Mouse (Mus musculus) bone marrow, adult 2 months (tissue): Measurements from ENCODE around the gene Prdm16. TPM values are rescaled to one million over a fixed set of nuclear protein-coding genes. Genes with fewer than 3 reads are reported as not detected.

ENCODE experiments used
- H3K27ac ChIP-seq: fragments of 200-500 bp; 2 replicates; pipeline ENCODE4 v1.5.1; 2012; ENCODE audit warnings: low read depth, mild to moderate bottlenecking, control low read depth, inconsistent platforms, low read length; ENCODE audit not compliant: control insufficient read depth, poor library complexity, insufficient read depth
- H3K4me1 ChIP-seq: fragments of 200-500 bp; 2 replicates; pipeline ENCODE4 v1.6.1; 2011; ENCODE audit warnings: low read length; ENCODE audit not compliant: control insufficient read depth, insufficient read depth
- H3K4me3 ChIP-seq: fragments of 200-500 bp; replicated peaks from 2 replicates; pipeline ENCODE3; 2011; ENCODE audit warnings: mild to moderate bottlenecking, low read depth, low read length, control low read depth; ENCODE audit not compliant: control insufficient read depth
- CTCF ChIP-seq: fragments of 200-500 bp; IDR thresholded peaks from 2 replicates; pipeline ENCODE4 v1.5.1; 2011; ENCODE audit warnings: low read length, control low read depth; ENCODE audit not compliant: control insufficient read depth, insufficient read depth
- POLR2A ChIP-seq: fragments of 200-500 bp; IDR thresholded peaks from 2 replicates; pipeline ENCODE4 v1.6.1; 2011; ENCODE audit warnings: low read depth, mild to moderate bottlenecking, control low read depth, low read length, borderline replicate concordance; ENCODE audit not compliant: control insufficient read depth
- WGBS: fragments of 180-500 bp; shearing (Covaris S2); methylation state at CpG from one replicate; pipeline ENCODE4 v1.1.7; 2018; 5-methylcytosine and 5-hydroxymethylcytosine counted together
- polyA plus RNA-seq: library from polyadenylated mRNA; stranded (reverse); fragments of >200 nt; gene quantifications from 2 replicates; pipeline ENCODE4 v1.2.4, GENCODE M21; 2011; ENCODE audit warnings: low replicate concordance; ENCODE audit not compliant: missing spikeins, insufficient read depth, insufficient read length

The Prdm16 gene
- polyA plus RNA-seq, 1 experiment = 0.70 TPM

GRCm38 (mm10) chr4:154626282-154626681 is 10.4 kb downstream of the Prdm16 start:
- no peak overlapping the region for H3K27ac ChIP-seq
- WGBS = 77% methylated on average over 2 of the region's 2 CpGs
- TF ChIP-seq POLR2A (no peak), CTCF (no peak)
- H3K4me3 ChIP-seq = no peak overlapping the region
- H3K4me1 ChIP-seq = no peaks in the 10 kb centered on the region

- Histone ChIP-seq H3K27ac (no peak overlapping the region), H3K4me1 (no peaks in the 10 kb centered on the region), H3K4me3 (no peak overlapping the region)
- 86% methylated on average over 14 of the region's 14 CpGs for WGBS
- TF ChIP-seq POLR2A = no peak
- TF ChIP-seq CTCF = no peak
Observed at GRCm38 (mm10) chr4:154625710-154626109, 11.0 kb downstream of the Prdm16 start.

DNA sequence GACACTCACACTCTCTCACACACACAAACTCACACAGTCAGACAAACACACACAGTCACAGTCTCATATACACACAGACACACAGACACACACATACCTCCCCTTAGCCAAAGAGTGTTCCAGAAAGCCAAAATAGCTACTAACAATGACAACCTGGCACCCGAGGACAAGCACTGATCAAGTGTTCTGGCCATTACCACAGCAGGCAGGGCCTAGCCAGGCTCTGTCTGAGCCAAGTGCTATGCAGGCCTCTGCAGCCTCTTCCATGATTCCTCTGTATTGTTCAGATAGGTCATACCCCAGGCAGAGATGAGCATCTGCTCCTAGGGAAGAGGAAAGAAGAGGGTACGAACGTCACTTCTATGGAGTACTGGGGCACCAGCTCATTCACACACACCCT is 13.4 kb downstream of the Prdm16 start:
- H3K4me1 ChIP-seq = no peaks in the 10 kb centered on the region
- H3K27ac ChIP-seq = no peak overlapping the region
- WGBS = 85% methylated on average over 3 of the region's 3 CpGs
- no peak for TF ChIP-seq POLR2A
- no peak for TF ChIP-seq CTCF
- H3K4me3 ChIP-seq = no peak overlapping the region

DNA sequence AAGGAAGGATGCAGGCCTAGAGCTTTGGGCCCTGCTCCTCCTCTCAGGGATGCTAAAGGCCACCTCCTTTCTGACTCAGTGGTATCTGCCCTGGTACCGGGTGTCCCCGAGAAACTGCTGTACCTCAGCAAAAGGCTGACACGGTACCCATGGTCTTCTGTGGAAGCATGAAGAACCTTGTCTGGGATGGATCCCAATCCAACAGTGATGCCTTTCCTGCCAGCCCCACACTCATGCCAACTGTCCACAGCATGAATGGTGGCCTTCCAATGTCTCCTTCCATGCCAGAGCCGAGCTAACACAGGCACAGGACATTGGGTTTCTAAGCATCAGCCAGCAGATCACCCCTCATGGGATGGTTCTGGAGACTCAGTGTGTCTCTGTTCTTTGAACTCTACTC is 14.2 kb downstream of the Prdm16 start:
- Histone ChIP-seq H3K4me3 (no peak overlapping the region), H3K27ac (no peak overlapping the region), H3K4me1 (no peaks in the 10 kb centered on the region)
- no peak for TF ChIP-seq POLR2A
- no peak for TF ChIP-seq CTCF
- WGBS = 81% methylated on average over 4 of the region's 4 CpGs

DNA sequence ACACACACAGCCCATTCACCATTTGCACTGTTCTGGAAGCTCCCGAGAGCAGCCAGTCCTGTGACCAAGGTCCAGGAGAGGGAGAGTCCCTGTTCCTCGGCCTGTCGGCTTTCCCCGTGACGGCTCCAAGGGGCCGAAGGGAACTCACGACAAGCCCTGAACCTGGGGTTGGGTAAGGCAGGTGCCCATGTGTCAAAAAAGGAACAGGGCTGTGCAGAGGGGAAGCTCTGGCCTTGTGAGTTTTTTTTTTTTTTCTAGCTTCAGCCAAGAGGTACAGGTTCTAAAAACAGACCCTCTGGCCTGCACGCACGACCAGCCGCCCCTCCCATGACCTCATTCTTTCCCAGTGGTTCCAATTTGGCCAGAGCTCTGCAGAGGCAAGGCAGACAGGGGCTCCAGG is 25.5 kb downstream of the Prdm16 start:
- 23% methylated on average over 10 of the region's 10 CpGs for WGBS

DNA sequence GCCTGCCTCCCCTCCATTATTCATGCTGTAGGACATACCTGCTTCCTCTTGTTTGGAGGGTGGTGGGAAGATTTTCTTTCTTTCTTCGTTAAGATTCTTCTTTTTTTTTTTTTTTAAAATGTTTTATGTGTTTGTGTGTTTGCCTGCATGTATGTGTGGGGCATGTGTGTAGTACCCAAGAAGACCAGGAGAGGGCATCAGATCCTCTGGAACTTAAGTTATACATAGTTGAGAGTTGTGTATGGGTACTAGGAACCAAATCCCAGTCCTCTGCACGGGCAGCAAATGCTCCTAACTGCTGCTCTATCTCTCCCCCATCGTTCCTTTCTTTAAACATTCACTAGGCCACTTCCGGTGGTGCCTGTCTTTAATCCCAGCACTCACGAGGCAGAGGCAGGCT is 28.9 kb downstream of the Prdm16 start:
- no peak for TF ChIP-seq POLR2A
- TF ChIP-seq CTCF = no peak
- H3K4me3 ChIP-seq = no peak overlapping the region
- H3K4me1 ChIP-seq = no peaks in the 10 kb centered on the region
- H3K27ac ChIP-seq = no peak overlapping the region
- WGBS = 73% methylated on average over 5 of the region's 5 CpGs

More for the DNA sequence above, 25.5 kb downstream of the Prdm16 start:
- Histone ChIP-seq H3K4me3 (no peak overlapping the region), H3K4me1 (no peaks in the 10 kb centered on the region), H3K27ac (no peak overlapping the region)
- TF ChIP-seq POLR2A = no peak
- TF ChIP-seq CTCF = no peak

GRCm38 (mm10) chr4:154604442-154604830 is 32.2 kb downstream of the Prdm16 start:
- Histone ChIP-seq H3K27ac (no peak overlapping the region), H3K4me3 (no peak overlapping the region), H3K4me1 (no peaks in the 10 kb centered on the region)
- TF ChIP-seq CTCF (no peak), POLR2A (no peak)
- 81% methylated on average over 7 of the region's 7 CpGs for WGBS

DNA sequence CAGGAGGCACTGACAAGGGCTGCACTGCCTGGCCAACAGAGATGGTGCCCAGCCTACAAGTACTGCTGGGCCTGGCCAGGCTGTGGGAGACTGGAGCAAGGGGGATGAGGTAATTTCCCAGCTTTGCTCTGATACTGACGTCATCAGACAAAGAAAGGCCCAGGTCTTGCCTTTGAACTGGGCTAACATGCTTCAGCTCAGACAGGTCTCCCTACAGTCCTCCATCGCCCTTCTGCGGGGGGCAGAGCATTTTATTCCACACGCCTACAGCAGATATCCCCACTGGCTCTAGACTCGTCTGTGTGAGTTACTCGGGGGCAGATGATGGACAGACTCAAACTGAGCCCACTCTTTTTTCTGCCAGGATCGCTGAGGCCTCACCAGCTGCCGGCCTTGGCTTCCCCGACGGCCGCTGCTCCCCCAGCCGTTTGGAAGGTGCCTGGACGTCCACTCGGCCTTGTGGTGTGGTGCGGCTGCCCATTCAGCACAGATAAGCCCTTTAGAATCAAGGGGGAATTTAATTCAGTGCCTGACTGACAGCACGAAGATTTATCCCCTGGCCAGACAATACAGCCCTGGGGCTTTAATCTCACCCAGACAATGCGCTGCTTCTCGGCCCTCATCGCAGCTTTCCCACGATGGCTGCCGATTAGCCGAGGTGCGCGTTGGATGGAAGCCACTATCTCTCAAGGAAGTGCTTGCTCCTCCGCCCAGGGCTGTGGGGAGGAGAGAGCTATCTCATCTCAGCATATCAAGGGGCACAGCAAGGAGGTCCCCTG is 32.8 kb downstream of the Prdm16 start:
- Histone ChIP-seq H3K4me1 (no peaks in the 10 kb centered on the region), H3K4me3 (no peak overlapping the region), H3K27ac (no peak overlapping the region)
- TF ChIP-seq CTCF (no peak), POLR2A (no peak)
- 66% methylated on average over 25 of the region's 25 CpGs for WGBS

DNA sequence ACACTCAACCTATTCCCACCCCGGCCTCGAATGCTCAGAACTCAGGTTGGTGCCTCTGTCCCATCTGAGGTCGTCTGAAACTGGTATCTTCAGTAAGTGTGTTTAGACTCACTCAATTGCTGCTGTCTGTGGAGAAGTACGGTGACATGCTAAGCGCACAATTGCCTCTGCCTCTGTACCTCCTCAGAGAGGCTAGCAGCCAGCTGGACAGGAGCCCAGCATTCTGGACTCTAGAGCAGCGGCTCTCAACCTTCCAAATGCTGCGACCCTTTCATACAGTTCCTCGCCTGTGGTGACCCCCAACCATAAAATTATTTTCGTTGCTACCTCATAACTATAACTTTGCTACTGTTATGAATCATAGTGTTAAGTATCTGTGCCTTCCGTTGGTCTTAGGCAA is 34.3 kb downstream of the Prdm16 start:
- TF ChIP-seq POLR2A = no peak
- TF ChIP-seq CTCF = no peak
- no peaks in the 10 kb centered on the region for H3K4me1 ChIP-seq
- 80% methylated on average over 10 of the region's 10 CpGs for WGBS
- no peak overlapping the region for H3K4me3 ChIP-seq
- no peak overlapping the region for H3K27ac ChIP-seq
